Mouse (Mus musculus) layer of hippocampus, postnatal 14 days (tissue): ENCODE data around the gene Nostrin. TPM values are rescaled to one million over a fixed set of nuclear protein-coding genes. Genes with fewer than 3 reads are reported as not detected.

Source experiments
- total RNA-seq, 2 experiments: library from RNA; stranded (reverse); gene quantifications; 2 replicates each; pipeline ENCODE4 v1.2.3; 2021

The Nostrin gene
- total RNA-seq, 2 experiments from 2014 or later, result 5.7 to 7.5 TPM

Other genes starting within 250 kb of the Nostrin start
- gene Spc25, start 70.4 kb downstream of the Nostrin start, total RNA-seq, result 1 to 10 TPM; 1.5 to 2.6 TPM
- not detected for gene G6pc2, start 75.3 kb downstream of the Nostrin start, total RNA-seq
- gene Abcb11, start 206.8 kb downstream of the Nostrin start, total RNA-seq, result under 1 TPM in 1 of 2 experiments, not detected in 1; 0.07 TPM
- gene Dhrs9, start 244.6 kb downstream of the Nostrin start, total RNA-seq, result not detected